Mouse (Mus musculus) kidney, adult 2 months (tissue): ENCODE measurements around the gene Ccdc148.

Experiments
- CTCF ChIP-seq: fragments of 200-500 bp; conservative IDR thresholded peaks from 2 replicates; pipeline ENCODE4 v1.5.1; 2011; ENCODE audit warnings: low read depth, mild to moderate bottlenecking, control low read depth, low read length, moderate library complexity, mixed read lengths; ENCODE audit not compliant: insufficient read depth, insufficient read length
- POLR2A ChIP-seq: fragments of 200-500 bp; IDR thresholded peaks from one replicate; pipeline ENCODE4 v1.6.1; 2011; ENCODE audit warnings: low read depth, low read length, control low read depth

- TF ChIP-seq CTCF (no peak), POLR2A (no peak)
These were observed 6.5 kb upstream of the Ccdc148 start for GRCm38 (mm10) chr2:59166976-59167375.
